Mouse (Mus musculus) left cerebral cortex, postnatal 4 days (tissue): ENCODE results near the gene Aox1. TPM values are rescaled to one million over a fixed set of nuclear protein-coding genes. Genes with fewer than 3 reads are reported as not detected.

Experiments
- DNase-seq: peaks from one replicate; pipeline ENCODE4 v3.0.0-alpha.2; 2022
- intact Hi-C: fragments of 180-260 bp; cut with DNase I; formaldehyde crosslinking; loops from one replicate; pipeline ENCODE4 v1.15.1; 2025
- total RNA-seq, 2 experiments: library from RNA; stranded (reverse); gene quantifications; 2 replicates each; pipeline ENCODE4 v1.2.3; 2021

Aox1 gene
- total RNA-seq, 2 experiments from 2014 or later = 0.68 to 1.1 TPM

- intact Hi-C loops = no loop called here
- DNase-seq = no peak
These were observed 72.8 kb downstream of the Aox1 start for GRCm38 (mm10) chr1:58102494-58102893.

DNA sequence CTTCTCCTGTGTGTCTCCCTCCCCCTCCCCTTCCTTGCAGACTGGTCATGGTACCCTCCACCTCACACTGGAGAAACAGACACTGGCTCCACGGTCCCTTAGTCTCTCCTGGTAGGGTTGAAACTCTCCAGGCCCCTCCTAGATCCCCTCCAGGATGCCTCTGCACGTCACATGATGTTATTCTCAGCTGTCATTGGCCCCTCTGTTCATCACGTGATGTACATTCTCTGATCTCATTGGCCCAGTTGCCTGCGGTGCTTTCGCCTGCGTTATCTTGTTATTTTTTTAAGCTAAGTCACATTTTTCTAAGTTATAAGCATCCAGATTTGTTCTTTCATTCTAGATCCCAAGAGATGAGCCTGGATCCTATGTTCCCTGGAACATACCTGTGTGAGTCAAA lies 76.0 kb downstream of the Aox1 start:
- intact Hi-C loops = no loop called here
- DNase-seq = no peak

- intact Hi-C loops = no loop called here
These were observed 77.3 kb downstream of the Aox1 start for GRCm38 (mm10) chr1:58107066-58107465.

DNA sequence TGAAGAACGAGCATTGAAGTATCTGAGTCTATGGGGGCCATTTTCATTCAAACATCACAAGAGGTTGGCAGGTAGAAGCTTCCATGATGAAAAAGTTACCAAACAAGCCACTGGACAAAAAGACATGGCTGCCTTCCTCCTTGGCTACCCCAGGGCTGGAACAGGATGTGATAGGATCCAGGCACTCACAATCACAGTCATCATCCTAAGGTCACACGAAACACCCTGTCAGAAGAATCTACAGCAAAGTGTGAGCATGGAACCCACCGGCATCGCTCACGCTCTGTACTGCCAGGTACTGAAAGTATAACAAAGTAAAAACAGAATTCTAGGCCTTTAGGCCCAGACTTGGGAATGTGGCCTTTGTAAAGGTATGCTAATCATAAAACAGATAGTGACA lies 80.5 kb downstream of the Aox1 start:
- intact Hi-C loops = no loop called here
- no peak for DNase-seq

More at GRCm38 (mm10) chr1:58107066-58107465, 77.3 kb downstream of the Aox1 start:
- DNase-seq = no peak

DNA sequence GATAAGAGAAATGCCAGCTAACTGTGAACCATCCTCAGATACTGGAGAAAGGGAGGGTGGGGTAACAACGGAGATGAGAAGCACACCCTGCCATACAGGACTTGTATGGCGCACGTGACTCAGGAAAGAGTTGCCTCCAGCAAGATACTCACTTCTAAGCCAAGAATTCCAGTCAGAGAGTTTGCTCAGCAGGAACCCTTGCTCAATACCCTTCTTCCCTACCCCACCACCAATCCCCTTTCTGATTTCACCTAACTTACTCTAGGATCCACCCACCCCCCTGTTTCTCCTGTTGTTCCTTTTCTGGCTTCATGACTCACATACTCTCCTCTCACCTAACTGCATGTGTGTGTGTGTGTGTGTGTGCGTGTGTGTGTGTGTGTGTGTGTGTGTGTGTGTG lies 81.6 kb downstream of the Aox1 start:
- intact Hi-C loops = no loop called here
- no peak for DNase-seq

GRCm38 (mm10) chr1:58112880-58113279 lies 83.1 kb downstream of the Aox1 start, which contains the start of gene Aox3:
Gene Aox3 (plus strand): TSS chr1:58113130.
- DNase-seq = peak; percentile 85
- intact Hi-C loops = no loop called here

GRCm38 (mm10) chr1:58113441-58113840 lies 83.7 kb downstream of the Aox1 start:
- no peak for DNase-seq
- intact Hi-C loops = no loop called here

GRCm38 (mm10) chr1:58114021-58114560 lies 84.4 kb downstream of the Aox1 start:
- DNase-seq = no peak
- intact Hi-C loops = no loop called here

- DNase-seq = no peak
- intact Hi-C loops = no loop called here
These were observed 85.1 kb downstream of the Aox1 start for GRCm38 (mm10) chr1:58114666-58115375.

- no peak for DNase-seq
- intact Hi-C loops = no loop called here
These were observed 88.5 kb downstream of the Aox1 start for GRCm38 (mm10) chr1:58118231-58118630.

- DNase-seq = no peak
- intact Hi-C loops = no loop called here
These were observed 95.2 kb downstream of the Aox1 start for GRCm38 (mm10) chr1:58124901-58125300.

GRCm38 (mm10) chr1:58137891-58138290 lies 108.2 kb downstream of the Aox1 start:
- DNase-seq = no peak
- intact Hi-C loops = no loop called here

- intact Hi-C loops = no loop called here
- no peak for DNase-seq
These were observed 109.3 kb downstream of the Aox1 start for GRCm38 (mm10) chr1:58138986-58139385.

DNA sequence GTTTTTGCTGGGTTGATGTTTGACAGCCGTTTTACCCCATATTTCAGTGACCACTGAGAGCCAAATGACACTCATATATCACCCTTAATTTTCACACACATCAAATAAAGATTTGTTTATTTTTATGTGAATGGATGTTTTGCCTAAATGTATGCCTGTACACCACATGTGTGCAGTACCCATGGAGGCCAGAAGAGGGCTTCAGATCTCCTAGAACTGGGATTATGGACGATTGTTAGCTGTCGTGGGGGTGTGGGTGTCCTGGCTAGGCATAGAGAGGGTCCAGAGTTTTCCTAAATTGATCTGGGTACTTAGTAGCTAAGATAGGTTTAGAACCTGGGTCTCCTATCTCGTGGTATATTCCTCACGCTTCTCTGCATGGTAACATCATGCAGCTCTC lies 110.9 kb downstream of the Aox1 start:
- DNase-seq = no peak
- intact Hi-C loops = no loop called here

GRCm38 (mm10) chr1:58144384-58145069 lies 114.8 kb downstream of the Aox1 start:
- peak; percentile 11 for DNase-seq
- intact Hi-C loops = loop anchor here (2.0 kb wide), 1 partner anchor 716 kb away; no protein-coding TSS in a partner anchor

DNA sequence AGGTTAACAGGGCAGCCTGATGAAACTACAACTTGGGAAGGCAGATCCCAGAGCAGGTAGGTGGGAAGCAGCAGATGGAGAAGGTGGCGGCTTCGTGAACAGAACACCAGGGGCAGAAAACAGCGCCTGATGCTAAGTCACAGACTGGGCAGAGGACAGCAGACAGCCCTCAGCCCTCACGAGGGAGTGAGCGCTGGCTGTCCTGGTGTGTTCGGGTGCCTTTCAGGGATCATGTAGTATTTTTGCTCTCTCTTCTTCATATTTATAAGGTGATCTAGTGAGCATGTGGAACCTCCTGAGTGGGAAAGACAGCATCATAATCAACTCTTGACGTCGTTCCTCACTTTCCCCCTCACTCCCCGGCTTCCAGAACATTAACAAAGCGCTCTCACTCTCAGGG lies 116.3 kb downstream of the Aox1 start:
- intact Hi-C loops = no loop called here
- no peak for DNase-seq

GRCm38 (mm10) chr1:58147776-58148175 lies 118.0 kb downstream of the Aox1 start:
- intact Hi-C loops = no loop called here
- no peak for DNase-seq

DNA sequence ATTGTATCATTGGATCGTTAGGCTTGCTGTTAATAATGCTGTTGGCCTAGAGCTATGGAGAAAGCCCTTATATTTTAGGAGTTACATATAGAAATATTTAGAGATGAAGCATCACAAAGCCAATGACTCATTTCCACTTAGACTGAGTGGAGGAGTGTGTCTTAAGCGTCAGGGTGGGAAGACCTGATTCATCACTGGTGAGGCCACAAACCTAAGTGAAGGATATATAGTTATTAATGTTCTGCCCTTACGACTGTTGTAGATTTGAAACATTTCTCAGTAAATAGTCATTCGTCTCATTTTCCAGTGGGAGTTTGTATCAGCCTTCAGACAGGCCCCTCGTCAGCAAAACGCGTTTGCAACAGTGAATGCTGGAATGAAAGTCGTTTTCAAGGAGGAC lies 122.5 kb downstream of the Aox1 start:
- DNase-seq = no peak
- intact Hi-C loops = no loop called here
